Mouse (Mus musculus): ENCODE results near the gene Rnf10.

Rnf10 gene

GRCm38 (mm10) chr5:115204562-115205311 is 68.0 kb downstream of the Rnf10 start:
- in situ Hi-C loops (cut with MboI; ENCODE audit: low sequenced_read_pairs): no loop called here

DNA sequence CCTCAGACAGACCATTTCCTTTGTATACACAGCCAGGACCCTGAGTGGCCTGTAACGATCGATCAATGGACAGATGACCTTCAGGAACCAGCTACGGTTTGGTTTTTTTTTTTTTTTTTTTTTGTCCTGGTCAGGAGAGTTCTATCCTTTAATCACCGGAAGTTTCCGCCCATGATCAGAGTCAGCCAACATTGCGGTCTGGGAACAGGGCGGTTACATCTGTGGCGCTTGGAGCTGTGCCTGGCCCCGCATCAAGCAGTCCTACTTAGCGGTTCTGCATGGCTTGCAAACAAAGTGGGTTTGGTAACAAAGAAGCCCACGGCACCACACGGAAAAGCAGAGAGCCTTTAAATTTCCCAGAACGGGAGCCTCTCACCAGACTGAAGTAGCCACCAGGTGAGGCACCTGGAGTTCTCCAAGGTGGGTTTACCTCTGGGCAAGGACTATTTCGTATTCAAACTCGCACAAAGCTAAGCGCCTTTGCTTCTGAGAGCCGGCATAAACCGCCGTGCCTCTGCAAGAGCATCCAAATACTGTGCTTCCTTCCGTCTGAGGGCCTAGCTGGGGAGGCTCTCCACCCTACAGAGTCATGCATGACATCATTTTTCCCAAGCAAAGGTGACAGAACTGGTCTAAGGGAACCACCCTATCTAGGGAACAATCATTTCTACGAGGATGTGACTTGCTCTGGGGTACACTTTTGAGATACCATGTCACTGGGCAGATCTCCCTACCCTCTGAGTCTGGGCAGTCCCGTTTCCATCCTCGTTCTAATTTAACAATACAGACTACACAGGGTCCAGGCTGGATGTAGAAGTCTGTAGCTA is 68.8 kb downstream of the Rnf10 start:
- in situ Hi-C loops (cut with MboI; ENCODE audit: low sequenced_read_pairs): no loop called here

- in situ Hi-C loops (cut with MboI; ENCODE audit: low sequenced_read_pairs): no loop called here
These were observed 78.0 kb downstream of the Rnf10 start for GRCm38 (mm10) chr5:115194626-115195221.

GRCm38 (mm10) chr5:115193669-115194625 is 78.8 kb downstream of the Rnf10 start, which contains the start of gene Cabp1:
TSS of gene Cabp1 (minus strand) at chr5:115194381.
- in situ Hi-C loops (cut with MboI; ENCODE audit: low sequenced_read_pairs): no loop called here

DNA sequence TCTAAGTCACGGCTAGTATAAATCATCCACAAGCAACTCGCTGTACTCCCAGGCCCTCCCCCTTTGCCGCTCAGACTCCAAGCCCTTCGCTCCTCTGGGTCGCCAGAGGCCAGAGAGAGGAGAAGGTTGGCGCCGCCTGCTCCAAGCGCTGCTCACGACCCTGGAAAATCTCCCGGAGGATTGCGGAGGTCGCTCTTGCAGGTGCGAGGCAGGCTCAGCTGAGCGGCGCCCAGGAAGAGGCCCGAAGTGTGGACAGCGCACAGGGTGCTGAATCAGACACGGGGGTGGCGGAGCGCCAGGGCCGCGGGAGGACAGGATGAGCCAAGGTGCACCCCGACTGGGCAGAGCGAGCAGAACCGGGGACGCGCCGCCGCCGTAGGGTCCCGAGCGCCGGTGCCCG is 79.5 kb downstream of the Rnf10 start:
- in situ Hi-C loops (cut with MboI; ENCODE audit: low sequenced_read_pairs): no loop called here

GRCm38 (mm10) chr5:115192828-115193195 is 79.9 kb downstream of the Rnf10 start:
- in situ Hi-C loops (cut with MboI; ENCODE audit: low sequenced_read_pairs): no loop called here

- in situ Hi-C loops (cut with MboI; ENCODE audit: low sequenced_read_pairs): no loop called here
These were observed 80.5 kb downstream of the Rnf10 start for GRCm38 (mm10) chr5:115191880-115192827.

All from CH12F3 (cell line).